7 mouse cellular contexts compared by ENCODE assay signal in the genomic region with DNA sequence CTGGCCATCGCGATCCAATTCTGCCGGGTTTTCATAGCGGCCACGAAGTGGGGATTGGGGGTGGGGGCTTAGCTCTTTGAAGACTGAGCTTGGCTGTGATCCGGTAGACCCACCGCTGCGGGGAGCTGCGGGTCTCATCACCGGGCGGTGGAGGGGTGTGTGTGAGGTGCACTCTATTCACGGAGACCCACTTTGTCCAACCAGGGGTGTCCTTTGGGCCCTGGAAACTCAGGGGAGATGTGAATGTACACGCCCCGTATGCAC. TPM values are rescaled to one million over a fixed set of nuclear protein-coding genes. Genes with fewer than 3 reads are reported as not detected.
A peak's percentile ranks its signal among the peaks of the same experiment; 100 is the strongest.
DNase-seq lines count a peak whose midpoint lies in the region; ATAC-seq and TF ChIP-seq lines count a peak whose summit lies in the region.

No protein-coding gene starts in this region.

- TF ChIP-seq CTCF in testis, adult 2 months (IDR thresholded peaks at IDR 0.05; ENCODE audit: control insufficient read depth, insufficient read depth, insufficient replicate concordance, low read depth, low read length), result no peak
- no peak; the same call in 1 of the 2 replicates for TF ChIP-seq CTCF in stomach, postnatal 0 days (IDR thresholded peaks at IDR 0.05; ENCODE audit: low read depth)

- H3K9me3 ChIP-seq in forebrain, embryonic 11.5 days (ENCODE audit: control insufficient read depth, low read length), result no peaks in the 10 kb centered on the region
- no peaks in the 10 kb centered on the region for H3K9me3 ChIP-seq in limb, embryonic 14.5 days (ENCODE audit: control insufficient read depth, low read length)
- H3K9me3 ChIP-seq in stomach, postnatal 0 days (ENCODE audit: control insufficient read depth, low read length), result no peaks in the 10 kb centered on the region

- peak overlapping the region; percentile 78 for H3K27ac ChIP-seq in testis, adult 2 months (ENCODE audit: control insufficient read depth, insufficient read depth, low read depth, low read length)
- H3K27ac ChIP-seq in forebrain, embryonic 11.5 days (ENCODE audit: low read depth, low read length), result peak overlapping the region; percentile 95
- H3K27ac ChIP-seq in limb, embryonic 14.5 days (replicated peaks; ENCODE audit: low read depth, low read length), result peak overlapping the region; percentile 59
- H3K27ac ChIP-seq in stomach, postnatal 0 days (replicated peaks), result peak overlapping the region; percentile 94

- H3K4me1 ChIP-seq in testis, adult 2 months (ENCODE audit: control insufficient read depth, insufficient read depth, low read length), result peaks cover 9% of the 10 kb centered on the region
- H3K4me1 ChIP-seq in forebrain, embryonic 11.5 days (replicated peaks; ENCODE audit: control insufficient read depth, insufficient read depth, low read length), result no peaks in the 10 kb centered on the region
- H3K4me1 ChIP-seq in limb, embryonic 14.5 days (ENCODE audit: control insufficient read depth, insufficient read depth, low read length), result peaks cover 25% of the 10 kb centered on the region
- H3K4me1 ChIP-seq in stomach, postnatal 0 days (replicated peaks; ENCODE audit: control insufficient read depth, insufficient read depth), result no peaks in the 10 kb centered on the region

- H3K4me2 ChIP-seq in forebrain, embryonic 11.5 days (ENCODE audit: low read depth, low read length, severe bottlenecking), result peak overlapping the region; percentile 98
- H3K4me2 ChIP-seq in limb, embryonic 14.5 days (replicated peaks; ENCODE audit: low read depth, low read length, severe bottlenecking), result peak overlapping the region; percentile 96
- peak overlapping the region; percentile 97 for H3K4me2 ChIP-seq in stomach, postnatal 0 days (replicated peaks; ENCODE audit: low read depth)

- H3K4me3 ChIP-seq in testis, adult 2 months (ENCODE audit: control insufficient read depth, low read depth, low read length), result peak overlapping the region; percentile 85
- H3K4me3 ChIP-seq in forebrain, embryonic 11.5 days (ENCODE audit: low read depth, low read length), result peak overlapping the region; percentile 79
- peak overlapping the region; percentile 97 for H3K4me3 ChIP-seq in limb, embryonic 14.5 days (replicated peaks; ENCODE audit: low read length)
- H3K4me3 ChIP-seq in stomach, postnatal 0 days (ENCODE audit: low read depth, low read length), result peak overlapping the region; percentile 99

- peak overlapping the region; percentile 62 for H3K9ac ChIP-seq in forebrain, embryonic 11.5 days (ENCODE audit: low read length)
- H3K9ac ChIP-seq in limb, embryonic 14.5 days (ENCODE audit: low read depth, low read length, severe bottlenecking), result peak overlapping the region; percentile 69
- H3K9ac ChIP-seq in stomach, postnatal 0 days (ENCODE audit: low read length), result peak overlapping the region; percentile 80

- WGBS in forebrain, embryonic 11.5 days, result 0% methylated on average over 14 of the region's 14 CpGs
- 3% methylated on average over 14 of the region's 14 CpGs for WGBS in limb, embryonic 14.5 days
- WGBS in stomach, postnatal 0 days, result under 1% methylated on average over 14 of the region's 14 CpGs

- no peak for TF ChIP-seq EP300 in stomach, postnatal 0 days (optimal IDR thresholded peaks at IDR 0.05)

- no peaks in the 10 kb centered on the region for H3K27me3 ChIP-seq in testis, adult 2 months (ENCODE audit: control insufficient read depth, insufficient read depth, low read length)
- no peaks in the 10 kb centered on the region for H3K27me3 ChIP-seq in forebrain, embryonic 11.5 days (ENCODE audit: control insufficient read depth, insufficient read depth, low read length)
- 0 out of 2 replicates have a peak, but pooled peaks cover 9% of the 10 kb centered on the region for H3K27me3 ChIP-seq in limb, embryonic 14.5 days (ENCODE audit: control insufficient read depth, insufficient read depth, low read length)
- no peaks in the 10 kb centered on the region for H3K27me3 ChIP-seq in stomach, postnatal 0 days (ENCODE audit: control insufficient read depth, insufficient read depth, low read length)

- no peak for TF ChIP-seq POLR2A in testis, adult 2 months (IDR thresholded peaks at IDR 0.05; ENCODE audit: control insufficient read depth, low read depth, low read length)
- TF ChIP-seq POLR2A in limb, embryonic 14.5 days (IDR thresholded peaks at IDR 0.05; ENCODE audit: borderline replicate concordance, extremely low read depth, insufficient read depth, insufficient read length), result no peak

- peak; percentile 47 for ATAC-seq in forebrain, embryonic 11.5 days (replicated peaks; ENCODE audit: low FRiP score)
- peak; percentile 29; the same call in 1 of the 2 replicates for ATAC-seq in limb, embryonic 14.5 days (ENCODE audit: low FRiP score, low read depth)
- ATAC-seq in stomach, postnatal 0 days (ENCODE audit: low FRiP score, low TSS enrichment), result peak; percentile 41

- no peaks in the 10 kb centered on the region for H3K36me3 ChIP-seq in testis, adult 2 months (ENCODE audit: control insufficient read depth, insufficient read depth, low read length)
- H3K36me3 ChIP-seq in forebrain, embryonic 11.5 days (ENCODE audit: control insufficient read depth, insufficient read depth, low read length), result no peaks in the 10 kb centered on the region
- H3K36me3 ChIP-seq in limb, embryonic 14.5 days (ENCODE audit: control insufficient read depth, insufficient read depth, low read length), result peaks cover 6% of the 10 kb centered on the region; the same call in 1 of the 2 replicates
- no peaks in the 10 kb centered on the region for H3K36me3 ChIP-seq in stomach, postnatal 0 days (ENCODE audit: control insufficient read depth, insufficient read depth, low read length)

- no peak for DNase-seq in testis, postnatal 14 days (ENCODE audit: low spot score)
- no peak for DNase-seq in forebrain, embryonic 11.5 days (ENCODE audit: low spot score)
- DNase-seq in limb, embryonic 14.5 days (ENCODE audit: low spot score), result no peak
- no peak for DNase-seq in stomach, postnatal 0 days (ENCODE audit: low spot score)
- DNase-seq in ovary, postnatal 10 days (ENCODE audit: low spot score), result no peak
- DNase-seq in cerebellum, adult 9-10 months, result no peak

RNA-seq across cellular contexts. Expression of a gene that starts 0.7 kb away (rescaled TPM):
- polyA plus RNA-seq in testis, adult 2 months (2012; rRNA removed), result 15.1 and 15.4 TPM in 2 replicates
- 10.1 and 11.0 TPM in 2 replicates for polyA plus RNA-seq in forebrain, embryonic 11.5 days (2014; fragmentation: Nextera tagmentation; extraction: Ambion mirVana)
- polyA plus RNA-seq in limb, embryonic 14.5 days (2012; rRNA removed), result 17.3 and 18.0 TPM in 2 replicates
- 12.2 and 14.4 TPM in 2 replicates for polyA plus RNA-seq in limb, embryonic 14.5 days (2014; fragmentation: Nextera tagmentation; extraction: Ambion mirVana)
- 7.2 and 8.1 TPM in 2 replicates for polyA plus RNA-seq in stomach, postnatal 0 days (2015; fragmentation: Nextera tagmentation; extraction: Ambion mirVana)

RNA-seq across cellular contexts. Expression of a gene that starts 17.0 kb away (rescaled TPM):
- polyA plus RNA-seq in testis, adult 2 months (2012; rRNA removed), result 66.6 and 90.4 TPM in 2 replicates
- polyA plus RNA-seq in forebrain, embryonic 11.5 days (2014; fragmentation: Nextera tagmentation; extraction: Ambion mirVana), result 94.7 and 98.4 TPM in 2 replicates
- polyA plus RNA-seq in limb, embryonic 14.5 days (2012; rRNA removed), result 38.4 and 38.5 TPM in 2 replicates
- 60.2 and 62.5 TPM in 2 replicates for polyA plus RNA-seq in limb, embryonic 14.5 days (2014; fragmentation: Nextera tagmentation; extraction: Ambion mirVana)
- 42.2 and 42.6 TPM in 2 replicates for polyA plus RNA-seq in stomach, postnatal 0 days (2015; fragmentation: Nextera tagmentation; extraction: Ambion mirVana)
